ENCODE assay signal across 17 mouse cellular contexts in the genomic region with DNA sequence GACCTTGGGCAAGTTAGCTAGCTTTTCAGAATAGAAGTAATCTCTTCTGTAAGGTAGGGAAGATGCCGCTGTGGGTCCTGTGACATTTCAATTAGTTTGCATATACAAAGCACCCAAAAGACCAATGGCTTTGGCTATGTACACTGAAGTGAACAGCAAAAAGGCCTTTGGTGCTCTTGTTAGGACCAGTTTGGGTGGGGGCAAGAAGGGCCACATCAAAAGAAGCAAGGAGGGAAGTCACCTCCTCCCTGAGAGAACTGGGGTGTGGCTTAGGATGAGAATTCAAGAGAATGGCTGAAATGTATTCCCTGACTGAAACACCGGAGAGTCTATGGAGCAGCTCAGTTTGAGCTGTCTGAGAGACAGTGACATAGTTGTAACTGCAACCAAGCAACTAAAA.
"Had no signal": no experiment of that assay in that cellular context is flagged by ENCODE, and none has a peak within 500 bp of the region (broad histone marks: within the 10 kb centered on the region; RNA-seq: fewer than 3 reads in every experiment).

No protein-coding gene starts in this region.

- H3K36me3 ChIP-seq: midbrain, embryonic 10.5 days; neural tube, embryonic 13.5 days; neural tube, embryonic 15.5 days had no signal

- H3K9ac ChIP-seq: liver, embryonic 14.5 days; lung, embryonic 14.5 days; neural tube, embryonic 13.5 days; neural tube, embryonic 15.5 days had no signal

- H3K9me3 ChIP-seq: midbrain, embryonic 10.5 days; neural tube, embryonic 13.5 days; neural tube, embryonic 15.5 days had no signal

- ATAC-seq: midbrain, embryonic 16.5 days had no signal

- DNase-seq: lung, adult 18-20 months; lung, embryonic 14.5 days; lung, postnatal 10 days; lung, postnatal 4 days; retina, postnatal 1 day; right cerebral cortex, adult 18-20 months; right cerebral cortex, postnatal 14 days; spleen, adult 18-20 months; thymus, adult 18-20 months; thymus, postnatal 14 days; thymus, postnatal 36 days had no signal

- H3K27ac ChIP-seq: liver, embryonic 14.5 days; midbrain, embryonic 10.5 days; neural tube, embryonic 13.5 days; neural tube, embryonic 15.5 days had no signal

- H3K4me3 ChIP-seq: midbrain, embryonic 10.5 days; myocyte; neural tube, embryonic 13.5 days; neural tube, embryonic 15.5 days had no signal

- H3K27me3 ChIP-seq: neural tube, embryonic 13.5 days; neural tube, embryonic 15.5 days had no signal

- H3K4me2 ChIP-seq: lung, embryonic 14.5 days; neural tube, embryonic 13.5 days; neural tube, embryonic 15.5 days had no signal
